Mouse (Mus musculus): ENCODE measurements around the gene Socs7. TPM values are rescaled to one million over a fixed set of nuclear protein-coding genes. Genes with fewer than 3 reads are reported as not detected.
A peak's percentile ranks its signal among the peaks of the same experiment; 100 is the strongest.
"Not testable (repeated sequence)": the region's sequence is repeated elsewhere in the genome, so short reads cannot be mapped to it uniquely, and the experiment has no call there.

Socs7 gene
- 1.8 and 2.1 TPM in 2 replicates for polyA plus RNA-seq (2015; fragmentation: Nextera tagmentation; extraction: Ambion mirVana)

DNA sequence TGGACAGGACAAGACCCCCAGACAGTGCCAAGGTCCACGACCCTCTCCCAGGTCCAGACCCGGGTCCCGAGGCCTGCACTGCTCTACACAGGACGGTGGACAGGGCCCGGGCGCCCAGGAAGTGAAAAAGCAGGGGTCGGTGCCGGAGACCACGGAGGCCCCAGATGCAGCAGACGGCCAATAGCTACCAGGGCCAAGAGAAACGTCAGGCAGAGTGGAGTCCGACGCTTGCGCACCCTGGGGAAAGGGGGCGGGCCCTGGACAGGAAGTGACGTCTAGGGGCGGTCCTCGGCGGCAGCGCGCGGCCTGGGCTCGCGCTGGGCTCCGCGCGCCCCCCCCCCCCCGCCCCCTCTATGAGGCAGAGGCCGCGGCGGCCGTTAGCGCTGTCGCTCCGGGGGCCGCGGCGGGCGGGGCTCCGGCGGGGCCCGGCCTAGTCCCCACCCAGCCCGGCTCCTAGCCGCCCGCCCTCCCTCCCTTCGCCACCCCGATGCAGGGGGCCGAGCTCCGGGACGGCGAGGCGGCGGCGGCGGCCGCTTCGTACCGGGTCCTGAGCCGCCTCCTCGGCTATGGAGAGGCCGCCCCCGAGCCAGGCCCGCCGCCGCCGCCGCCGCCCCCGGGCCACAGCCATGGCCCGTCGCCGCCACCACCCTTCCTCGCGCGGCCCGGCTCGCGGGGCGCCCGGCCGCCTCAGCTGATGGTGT, at the start of gene Socs7:
TSS of gene Socs7 (plus strand) at position 604 of the 701 bp plus-strand sequence.
- WGBS: 1% methylated on average over 37 of the region's 81 CpGs
- Histone ChIP-seq H3K9ac (ENCODE audit: low read depth, low read length) (peak within 1 kb of the TSS; percentile 95), H3K4me3 (ENCODE audit: low read length) (peak within 1 kb of the TSS; percentile 99), H3K27ac (ENCODE audit: low read length) (peak within 1 kb of the TSS; percentile 82), H3K4me2 (ENCODE audit: low read depth, low read length) (peak within 1 kb of the TSS; percentile 84), H3K27me3 (replicated peaks; ENCODE audit: control insufficient read depth, insufficient read depth, low read length) (no peaks in the 10 kb centered on the region), H3K4me1 (ENCODE audit: control insufficient read depth, insufficient read depth, low read length) (peaks cover 13% of the 10 kb centered on the region), H3K36me3 (ENCODE audit: control insufficient read depth, insufficient read depth, low read length) (no peaks in the 10 kb centered on the region), H3K9me3 (ENCODE audit: control insufficient read depth, low read length) (no peaks in the 10 kb centered on the region)
- peak; percentile 96 for ATAC-seq

DNA sequence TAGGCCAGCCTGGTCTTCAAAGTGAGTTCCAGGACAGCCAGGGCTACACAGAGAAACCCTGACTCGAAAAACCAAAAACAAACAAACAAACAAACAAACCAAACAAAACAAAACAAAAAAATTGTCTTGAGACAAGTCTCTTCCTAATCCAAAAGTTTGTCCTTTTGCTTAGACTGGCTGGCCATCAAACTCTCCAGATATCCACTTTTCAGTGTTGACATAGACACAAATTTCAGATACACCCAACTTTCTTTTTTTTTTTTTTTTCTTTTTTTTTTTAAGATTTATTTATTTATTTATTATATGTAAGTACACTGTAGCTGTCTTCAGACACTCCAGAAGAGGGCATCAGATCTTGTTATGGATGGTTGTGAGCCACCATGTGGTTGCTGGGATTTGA, 49.5 kb upstream of the Socs7 start:
- H3K27ac ChIP-seq (ENCODE audit: low read length); H3K36me3 ChIP-seq (ENCODE audit: control insufficient read depth, insufficient read depth, low read length); H3K9me3 ChIP-seq (ENCODE audit: control insufficient read depth, low read length); H3K4me2 ChIP-seq (ENCODE audit: low read depth, low read length); H3K27me3 ChIP-seq (replicated peaks; ENCODE audit: control insufficient read depth, insufficient read depth, low read length); H3K9ac ChIP-seq (ENCODE audit: low read depth, low read length); H3K4me3 ChIP-seq (ENCODE audit: low read length); ATAC-seq: not testable (repeated sequence)
- peaks cover 20% of the 10 kb centered on the region for H3K4me1 ChIP-seq (ENCODE audit: control insufficient read depth, insufficient read depth, low read length)
- 69% methylated on average over 1 of the region's 1 CpGs for WGBS

DNA sequence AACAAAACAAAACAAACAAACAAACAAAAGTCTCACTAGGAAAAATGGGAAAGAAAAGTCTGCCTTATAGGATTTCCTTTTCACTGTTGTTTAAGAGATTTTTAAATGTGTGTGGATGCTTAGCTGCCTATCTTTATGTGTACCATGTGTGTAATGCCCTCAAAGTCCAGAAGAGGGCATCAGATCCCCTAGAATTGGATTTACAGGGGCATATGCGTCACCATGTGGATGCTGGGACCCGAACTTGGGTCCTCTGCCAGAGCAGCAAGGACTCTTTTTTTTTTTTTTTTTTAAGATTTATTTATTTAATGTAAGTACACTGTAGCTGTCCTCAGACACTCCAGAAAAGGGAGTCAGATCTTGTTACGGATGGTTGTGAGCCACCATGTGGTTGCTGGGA, 48.2 kb upstream of the Socs7 start:
- no peak overlapping the region for H3K4me3 ChIP-seq (ENCODE audit: low read length)
- no peak for ATAC-seq
- H3K36me3 ChIP-seq (ENCODE audit: control insufficient read depth, insufficient read depth, low read length): no peaks in the 10 kb centered on the region
- peaks cover 20% of the 10 kb centered on the region for H3K4me1 ChIP-seq (ENCODE audit: control insufficient read depth, insufficient read depth, low read length)
- no peak overlapping the region for H3K27ac ChIP-seq (ENCODE audit: low read length)
- no peaks in the 10 kb centered on the region for H3K9me3 ChIP-seq (ENCODE audit: control insufficient read depth, low read length)
- WGBS: 94% methylated on average over 3 of the region's 3 CpGs
- H3K27me3 ChIP-seq (replicated peaks; ENCODE audit: control insufficient read depth, insufficient read depth, low read length): no peaks in the 10 kb centered on the region
- no peak overlapping the region for H3K4me2 ChIP-seq (ENCODE audit: low read depth, low read length)
- H3K9ac ChIP-seq (ENCODE audit: low read depth, low read length): no peak overlapping the region

DNA sequence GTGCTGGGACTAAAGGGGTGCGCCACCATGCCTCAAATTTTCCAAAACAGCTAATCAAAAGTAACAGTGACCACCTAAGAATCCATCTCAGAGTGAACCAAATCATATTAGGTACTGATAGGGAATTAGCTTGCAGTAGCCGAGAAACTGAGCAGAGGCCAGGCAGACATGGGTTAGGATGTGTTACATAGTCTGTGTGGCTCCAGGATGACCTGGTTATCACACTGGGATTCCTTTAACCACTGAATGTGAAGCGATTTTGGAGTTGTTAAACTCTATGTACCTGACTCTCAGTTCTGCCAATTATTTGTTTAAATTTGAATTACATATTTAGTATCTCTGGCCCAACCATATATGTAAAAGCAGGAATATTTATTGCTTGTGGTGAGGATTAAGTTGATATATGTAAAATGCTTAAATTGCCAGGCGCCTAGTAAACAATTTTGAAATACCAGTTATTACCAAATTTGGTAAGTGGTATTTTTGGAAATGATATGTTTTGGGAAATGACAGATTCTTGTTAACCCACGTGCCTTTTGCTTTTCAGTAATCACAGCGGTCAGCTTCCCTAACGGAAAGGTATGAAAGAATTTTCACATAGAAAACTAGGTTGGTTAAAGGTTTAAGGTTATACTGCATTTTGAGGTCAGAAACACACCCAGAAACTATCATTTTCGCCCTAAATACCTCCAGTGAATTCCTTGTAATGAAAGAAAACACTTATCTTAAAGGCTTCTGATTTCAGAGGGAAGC, 47.4 kb upstream of the Socs7 start:
- Histone ChIP-seq H3K9me3 (ENCODE audit: control insufficient read depth, low read length) (no peaks in the 10 kb centered on the region), H3K4me2 (ENCODE audit: low read depth, low read length) (peak overlapping the region; percentile 35), H3K4me1 (ENCODE audit: control insufficient read depth, insufficient read depth, low read length) (peaks cover 13% of the 10 kb centered on the region), H3K36me3 (ENCODE audit: control insufficient read depth, insufficient read depth, low read length) (no peaks in the 10 kb centered on the region), H3K27me3 (replicated peaks; ENCODE audit: control insufficient read depth, insufficient read depth, low read length) (no peaks in the 10 kb centered on the region), H3K27ac (ENCODE audit: low read length) (0 out of 2 replicates have a peak overlapping the region, but pooled peaks have one; percentile 6), H3K9ac (ENCODE audit: low read depth, low read length) (no peak overlapping the region; the same call in 1 of the 2 replicates), H3K4me3 (ENCODE audit: low read length) (peak overlapping the region; percentile 6; the same call in 1 of the 2 replicates)
- no peak; the same call in 1 of the 2 replicates for ATAC-seq
- WGBS: 45% methylated on average over 8 of the region's 8 CpGs

DNA sequence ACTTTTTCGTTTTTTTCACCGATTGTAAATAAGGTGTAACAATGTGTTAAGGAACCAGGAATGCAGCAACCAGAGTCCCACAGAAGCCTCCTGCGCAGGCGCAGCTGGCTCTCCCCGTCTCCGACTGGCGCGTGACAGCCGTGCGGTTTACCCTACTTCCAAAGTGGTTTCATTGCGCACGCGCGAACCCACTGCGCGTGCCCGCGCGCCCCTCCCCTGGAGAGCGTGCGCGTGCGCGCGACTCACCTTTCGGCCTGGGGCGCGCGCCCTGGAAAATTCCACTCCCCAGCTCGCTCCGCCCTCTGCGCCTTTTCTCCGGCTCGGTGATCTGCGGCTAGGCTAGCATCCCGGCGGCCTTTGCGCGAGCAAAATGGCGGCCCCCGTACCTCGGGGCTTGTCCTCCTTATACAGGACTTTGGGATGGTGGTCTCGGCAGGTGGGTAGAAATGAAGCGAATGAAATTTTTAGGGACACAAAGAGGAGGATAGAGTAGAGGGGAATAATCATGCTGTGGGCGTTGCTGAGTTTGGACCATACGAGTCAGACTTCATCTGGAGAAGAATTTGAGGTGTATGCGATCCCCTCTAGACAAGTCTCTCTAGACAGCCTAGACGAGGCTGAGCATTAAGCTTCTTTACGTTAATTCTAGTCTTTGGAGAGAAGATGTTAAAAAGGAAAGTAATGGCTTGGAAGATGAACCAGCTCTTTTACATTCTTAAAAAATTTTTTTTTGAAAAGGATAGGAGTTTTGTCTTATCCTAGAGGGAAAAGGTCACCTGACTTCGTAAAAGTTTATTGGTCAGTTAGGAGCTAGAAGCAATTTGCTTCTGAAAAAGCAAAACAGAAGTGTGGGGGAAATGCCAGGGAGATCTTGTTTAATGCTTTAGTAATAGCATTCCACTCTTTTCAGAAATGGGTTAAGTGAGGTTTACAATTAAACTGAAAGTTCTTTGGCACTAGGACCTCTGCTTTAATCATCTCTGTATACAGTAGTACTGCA, 46.5 kb upstream of the Socs7 start, which contains the start of gene Mrpl45:
TSS of gene Mrpl45 (plus strand) at position 213 of the 1,000 bp plus-strand sequence.
- peak within 1 kb of the TSS; percentile 51 for H3K4me2 ChIP-seq (ENCODE audit: low read depth, low read length)
- ATAC-seq: peak; percentile 94
- peak within 1 kb of the TSS; percentile 46 for H3K27ac ChIP-seq (ENCODE audit: low read length)
- H3K27me3 ChIP-seq (replicated peaks; ENCODE audit: control insufficient read depth, insufficient read depth, low read length): no peaks in the 10 kb centered on the region
- H3K4me3 ChIP-seq (ENCODE audit: low read length): peak within 1 kb of the TSS; percentile 66
- H3K9ac ChIP-seq (ENCODE audit: low read depth, low read length): peak within 1 kb of the TSS; percentile 70
- WGBS: under 1% methylated on average over 49 of the region's 50 CpGs
- no peaks in the 10 kb centered on the region for H3K9me3 ChIP-seq (ENCODE audit: control insufficient read depth, low read length)
- peaks cover 8% of the 10 kb centered on the region for H3K4me1 ChIP-seq (ENCODE audit: control insufficient read depth, insufficient read depth, low read length)
- H3K36me3 ChIP-seq (ENCODE audit: control insufficient read depth, insufficient read depth, low read length): no peaks in the 10 kb centered on the region

DNA sequence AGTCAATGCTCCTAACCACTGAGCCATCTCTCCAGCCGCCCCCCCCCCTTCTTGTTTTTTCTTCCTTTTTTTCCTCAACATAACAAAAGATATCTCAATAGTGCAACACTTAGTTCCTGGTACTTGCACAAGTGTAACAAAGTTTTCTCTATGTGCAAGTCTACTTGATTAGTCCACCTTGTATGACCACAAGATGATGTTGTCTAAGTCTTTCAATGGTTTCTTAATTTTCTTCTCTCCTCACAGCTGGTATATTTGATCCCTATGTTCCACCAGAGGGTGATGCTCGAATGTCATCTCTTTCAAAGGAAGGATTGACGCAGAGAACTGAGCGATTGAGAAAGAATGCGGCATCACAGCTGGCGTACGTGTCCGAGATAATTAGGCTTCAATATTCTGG, 41.2 kb upstream of the Socs7 start:
- H3K9ac ChIP-seq (ENCODE audit: low read depth, low read length): no peak overlapping the region
- no peak overlapping the region for H3K27ac ChIP-seq (ENCODE audit: low read length)
- no peak overlapping the region for H3K4me2 ChIP-seq (ENCODE audit: low read depth, low read length)
- H3K9me3 ChIP-seq (ENCODE audit: control insufficient read depth, low read length): no peaks in the 10 kb centered on the region
- no peak overlapping the region for H3K4me3 ChIP-seq (ENCODE audit: low read length)
- peaks cover 13% of the 10 kb centered on the region for H3K36me3 ChIP-seq (ENCODE audit: control insufficient read depth, insufficient read depth, low read length)
- 94% methylated on average over 8 of the region's 8 CpGs for WGBS
- H3K4me1 ChIP-seq (ENCODE audit: control insufficient read depth, insufficient read depth, low read length): peaks cover 4% of the 10 kb centered on the region; the same call in 1 of the 2 replicates
- H3K27me3 ChIP-seq (replicated peaks; ENCODE audit: control insufficient read depth, insufficient read depth, low read length): no peaks in the 10 kb centered on the region
- no peak for ATAC-seq

DNA sequence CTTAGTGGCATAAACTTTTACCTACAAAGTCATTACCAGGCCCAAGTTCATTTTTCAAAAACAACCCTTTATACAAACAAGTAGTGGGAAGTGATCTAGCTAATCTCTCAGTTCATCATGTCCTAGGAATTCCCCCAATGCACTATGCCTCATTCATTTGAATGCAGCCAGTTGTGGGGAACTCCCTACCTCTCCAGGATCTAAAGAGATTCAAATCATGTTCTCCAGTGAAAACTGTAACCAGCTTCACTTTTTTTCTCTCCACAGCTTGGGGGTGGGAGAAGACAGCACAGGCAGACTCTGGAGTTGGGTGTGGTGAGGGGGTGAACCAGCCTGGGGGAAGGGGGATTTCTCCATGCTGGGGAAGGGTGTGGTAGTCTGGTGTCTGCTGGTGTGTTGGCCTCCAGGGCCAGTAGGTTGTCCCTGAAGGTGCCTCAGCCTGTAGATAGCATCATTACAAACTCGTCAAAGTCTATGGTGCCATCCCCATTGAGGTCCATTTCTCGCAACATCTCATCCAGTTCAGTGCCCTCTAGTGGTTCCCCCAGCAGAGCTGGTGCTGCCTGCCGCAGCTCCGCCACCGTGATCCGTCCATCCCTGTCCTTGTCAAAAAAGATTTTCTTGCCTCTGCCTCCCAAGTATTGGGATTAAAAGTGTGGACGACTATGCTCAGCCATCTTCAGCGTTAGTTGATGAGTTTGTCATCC, 40.3 kb upstream of the Socs7 start:
- peaks cover 21% of the 10 kb centered on the region for H3K36me3 ChIP-seq (ENCODE audit: control insufficient read depth, insufficient read depth, low read length)
- 82% methylated on average over 8 of the region's 8 CpGs for WGBS

DNA sequence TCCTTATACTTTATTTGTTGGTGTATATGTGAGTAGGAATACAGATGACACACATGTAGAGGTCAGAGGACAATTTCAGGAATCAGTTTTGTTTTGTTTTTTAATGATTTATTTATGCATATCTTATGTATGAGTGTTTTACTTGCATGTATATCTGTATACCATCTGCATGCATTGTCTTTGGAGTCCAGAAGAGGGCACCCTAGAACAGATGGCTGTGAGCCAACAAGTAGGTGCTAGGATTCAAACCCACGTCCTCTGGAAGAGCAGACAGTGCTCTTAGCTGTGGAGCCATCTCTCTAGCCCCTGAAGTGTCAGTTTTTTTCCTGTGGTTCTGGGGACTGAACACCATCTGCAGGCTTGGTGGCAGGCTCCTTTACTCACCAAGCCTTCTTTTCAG, 37.1 kb upstream of the Socs7 start:
- H3K36me3 ChIP-seq (ENCODE audit: control insufficient read depth, insufficient read depth, low read length): peaks cover 37% of the 10 kb centered on the region
- H3K4me2 ChIP-seq (ENCODE audit: low read depth, low read length): no peak overlapping the region
- no peaks in the 10 kb centered on the region for H3K4me1 ChIP-seq (ENCODE audit: control insufficient read depth, insufficient read depth, low read length)
- no peak overlapping the region for H3K9ac ChIP-seq (ENCODE audit: low read depth, low read length)
- no peaks in the 10 kb centered on the region for H3K27me3 ChIP-seq (replicated peaks; ENCODE audit: control insufficient read depth, insufficient read depth, low read length)
- H3K27ac ChIP-seq (ENCODE audit: low read length): no peak overlapping the region
- H3K4me3 ChIP-seq (ENCODE audit: low read length): no peak overlapping the region
- H3K9me3 ChIP-seq (ENCODE audit: control insufficient read depth, low read length): no peaks in the 10 kb centered on the region
- no peak for ATAC-seq
- WGBS: 78% methylated on average over 1 of the region's 1 CpGs

More for the DNA sequence above, 40.3 kb upstream of the Socs7 start:
- ATAC-seq: 0 out of 2 replicates have a peak, but pooled peaks have one; percentile 23
- H3K9me3 ChIP-seq (ENCODE audit: control insufficient read depth, low read length); H3K9ac ChIP-seq (ENCODE audit: low read depth, low read length); H3K27ac ChIP-seq (ENCODE audit: low read length); H3K4me1 ChIP-seq (ENCODE audit: control insufficient read depth, insufficient read depth, low read length); H3K4me3 ChIP-seq (ENCODE audit: low read length); H3K4me2 ChIP-seq (ENCODE audit: low read depth, low read length); H3K27me3 ChIP-seq (replicated peaks; ENCODE audit: control insufficient read depth, insufficient read depth, low read length): not testable (repeated sequence)

Data from intestine, embryonic 16.5 days (tissue).